Mouse (Mus musculus) ES-E14 (cell line): ENCODE data around the gene Ly6g6c. TPM values are rescaled to one million over a fixed set of nuclear protein-coding genes. Genes with fewer than 3 reads are reported as not detected.

ENCODE experiments used
- DNase-seq: peaks from one replicate; pipeline ENCODE4 v3.0.0-alpha.2; 2013; ENCODE audit warnings: low read depth, low spot score
- H3K27ac ChIP-seq: 2 replicates; pipeline ENCODE4 v1.5.1; 2012; ENCODE audit warnings: low read depth, mild to moderate bottlenecking, low read length, moderate library complexity, mixed read lengths; ENCODE audit not compliant: poor library complexity, insufficient read depth, severe bottlenecking
- H3K36me3 ChIP-seq: 2 replicates; pipeline ENCODE4 v1.6.1; 2012; ENCODE audit warnings: mild to moderate bottlenecking, low read length, moderate library complexity, mixed read lengths; ENCODE audit not compliant: control insufficient read depth, poor library complexity, insufficient read depth, severe bottlenecking
- H3K4me1 ChIP-seq, 2 experiments: fragments of 150-350 bp in 1 of 2; sonication (generic) in 1 of 2; 2 replicates each; pipeline ENCODE4 v1.6.1; 2012; ENCODE audit warnings: low read length in 2 of 2, mild to moderate bottlenecking in 1 of 2, mixed read lengths in 1 of 2; ENCODE audit not compliant: control insufficient read depth in 2 of 2, insufficient read depth in 2 of 2, poor library complexity in 1 of 2
- H3K4me3 ChIP-seq, 2 experiments: fragments of 150-350 bp in 1 of 2; sonication (generic) in 1 of 2; 2 replicates each; pipeline ENCODE4 v1.5.1; 2012; ENCODE audit warnings: low read length in 2 of 2, low read depth in 1 of 2, mild to moderate bottlenecking in 1 of 2, mixed read lengths in 1 of 2; ENCODE audit not compliant: insufficient read depth in 1 of 2, poor library complexity in 1 of 2, severe bottlenecking in 1 of 2
- H3K9ac ChIP-seq: 2 replicates; pipeline ENCODE4 v1.6.1; 2012; ENCODE audit warnings: low read depth, mild to moderate bottlenecking, low read length, mixed read lengths; ENCODE audit not compliant: poor library complexity, insufficient read depth, severe bottlenecking
- H3K9me3 ChIP-seq: fragments of 150-350 bp; sonication (generic); 2 replicates; pipeline ENCODE4 v1.6.1; 2012; ENCODE audit warnings: low read depth, mild to moderate bottlenecking, low read length; ENCODE audit not compliant: control insufficient read depth, insufficient read depth
- CHD2 ChIP-seq: IDR thresholded peaks from 2 replicates; pipeline ENCODE4 v1.6.1; 2014; ENCODE audit warnings: mild to moderate bottlenecking, low read depth, low read length, inconsistent platforms
- HCFC1 ChIP-seq: IDR thresholded peaks from 2 replicates; pipeline ENCODE4 v1.6.1; 2012; ENCODE audit warnings: low read length, inconsistent platforms, borderline replicate concordance; ENCODE audit not compliant: insufficient read depth
- MAFK ChIP-seq: IDR thresholded peaks from 2 replicates; pipeline ENCODE4 v1.6.1; 2014; ENCODE audit warnings: mild to moderate bottlenecking, low read depth, low read length, inconsistent platforms; ENCODE audit not compliant: insufficient read depth
- ZC3H11A ChIP-seq: IDR thresholded peaks from 2 replicates; pipeline ENCODE4 v1.6.1; 2012; ENCODE audit warnings: low read depth, mild to moderate bottlenecking, inconsistent platforms, low read length, borderline replicate concordance
- ZNF384 ChIP-seq: IDR thresholded peaks from 2 replicates; pipeline ENCODE4 v1.6.1; 2012; ENCODE audit warnings: low read depth, low read length, inconsistent platforms
- in situ Hi-C, 2 experiments: fragments of 600-800 bp; cut with MboI; formaldehyde crosslinking; loops; one replicate each; pipeline ENCODE4 v1.15.1; 2025; ENCODE audit warnings: low sequenced_read_pairs in 2 of 2, inconsistent platforms in 1 of 2; ENCODE audit not compliant: unreplicated experiment in 2 of 2
- total RNA-seq: library from RNA; depleted of rRNA; stranded (reverse); fragments of 300-350 nt; gene quantifications from 2 replicates; pipeline ENCODE4 v1.2.3, GENCODE M21; 2012; rRNA removed

Ly6g6c gene
- total RNA-seq: not detected in 2 replicates

- DNase-seq: peak; percentile 77
- peaks cover 8% of the 10 kb centered on the region; the same call in 1 of the 2 replicates for H3K36me3 ChIP-seq
- H3K4me1 ChIP-seq: peaks cover 6 to 32% of the 10 kb centered on the region in 2 experiments
- H3K4me3 ChIP-seq: peak within 1 kb of the TSS; percentile 63 to 64
- H3K9me3 ChIP-seq: no peaks in the 10 kb centered on the region
- peak within 1 kb of the TSS; percentile 67 for H3K9ac ChIP-seq
- TF ChIP-seq CHD2 (no peak), ZC3H11A (no peak), ZNF384 (no peak), MAFK (no peak), HCFC1 (no peak)
- in situ Hi-C loops: no loop called here
- H3K27ac ChIP-seq: peak within 1 kb of the TSS; percentile 85
These were observed at the start of gene Ly6g6c for GRCm38 (mm10) chr17:35064951-35065947. Gene Ly6g6c (plus strand): TSS chr17:35065388.

- H3K4me3 ChIP-seq: no peak within 1 kb of the TSS; a peak in 1 of 4 replicates
- H3K27ac ChIP-seq: no peak within 1 kb of the TSS
- DNase-seq: no peak
- H3K9ac ChIP-seq: no peak within 1 kb of the TSS
- peaks cover 0 to 10% of the 10 kb centered on the region in 2 experiments; a peak in 1 of 4 replicates for H3K4me1 ChIP-seq
- no peaks in the 10 kb centered on the region for H3K9me3 ChIP-seq
- TF ChIP-seq CHD2: no peak
- TF ChIP-seq ZC3H11A: no peak
- TF ChIP-seq MAFK: no peak
- TF ChIP-seq ZNF384: no peak
- TF ChIP-seq HCFC1: no peak
- in situ Hi-C loops: loop anchor here in 1 of 2 experiments (25.0 kb wide), 1 partner anchor 96 kb away; the partner anchor contains the start of genes Csnk2b, Gpank1, Ly6g5b and Ly6g5c
- H3K36me3 ChIP-seq: peaks cover 53% of the 10 kb centered on the region
These were observed 48.8 kb upstream of the Ly6g6c start, which contains the start of gene Vwa7 for GRCm38 (mm10) chr17:35016376-35016775. Gene Vwa7 (plus strand): TSS chr17:35016579.

GRCm38 (mm10) chr17:35016791-35017705 is 48.1 kb upstream of the Ly6g6c start:
- DNase-seq: no peak
- in situ Hi-C loops: loop anchor here in 1 of 2 experiments (25.0 kb wide), 1 partner anchor 95 kb away; the partner anchor contains the start of genes Csnk2b, Gpank1, Ly6g5b and Ly6g5c
- no peak overlapping the region for H3K4me3 ChIP-seq
- no peak for TF ChIP-seq HCFC1
- no peak for TF ChIP-seq CHD2
- TF ChIP-seq ZNF384: no peak
- TF ChIP-seq MAFK: no peak
- no peak for TF ChIP-seq ZC3H11A
- H3K27ac ChIP-seq: no peak overlapping the region
- no peaks in the 10 kb centered on the region for H3K9me3 ChIP-seq
- peaks cover 47% of the 10 kb centered on the region for H3K36me3 ChIP-seq
- peaks cover 2 to 14% of the 10 kb centered on the region in 2 experiments; a peak in 2 of 4 replicates for H3K4me1 ChIP-seq
- H3K9ac ChIP-seq: no peak overlapping the region

GRCm38 (mm10) chr17:35017706-35018030 is 47.5 kb upstream of the Ly6g6c start:
- in situ Hi-C loops: loop anchor here in 1 of 2 experiments (25.0 kb wide), 1 partner anchor 95 kb away; the partner anchor contains the start of genes Csnk2b, Gpank1, Ly6g5b and Ly6g5c
- Histone ChIP-seq H3K4me1 (peaks cover 2 to 14% of the 10 kb centered on the region in 2 experiments; a peak in 2 of 4 replicates), H3K4me3 (no peak overlapping the region), H3K9ac (no peak overlapping the region), H3K27ac (no peak overlapping the region), H3K9me3 (no peaks in the 10 kb centered on the region), H3K36me3 (peaks cover 40% of the 10 kb centered on the region)
- no peak for DNase-seq
- TF ChIP-seq ZNF384 (no peak), ZC3H11A (no peak), MAFK (no peak), HCFC1 (no peak), CHD2 (no peak)
